Mouse (Mus musculus) liver, embryonic 14.5 days (tissue): Measurements from ENCODE around the gene Tmem104.

Source experiments
- CTCF ChIP-seq: IDR thresholded peaks from 2 replicates; pipeline ENCODE4 v1.5.1; 2016; ENCODE audit warnings: antibody characterized with exemption, low read depth, control low read depth
- EP300 ChIP-seq: IDR thresholded peaks from 2 replicates; pipeline ENCODE4 v1.6.1; 2016; ENCODE audit warnings: antibody characterized with exemption, low read depth

DNA sequence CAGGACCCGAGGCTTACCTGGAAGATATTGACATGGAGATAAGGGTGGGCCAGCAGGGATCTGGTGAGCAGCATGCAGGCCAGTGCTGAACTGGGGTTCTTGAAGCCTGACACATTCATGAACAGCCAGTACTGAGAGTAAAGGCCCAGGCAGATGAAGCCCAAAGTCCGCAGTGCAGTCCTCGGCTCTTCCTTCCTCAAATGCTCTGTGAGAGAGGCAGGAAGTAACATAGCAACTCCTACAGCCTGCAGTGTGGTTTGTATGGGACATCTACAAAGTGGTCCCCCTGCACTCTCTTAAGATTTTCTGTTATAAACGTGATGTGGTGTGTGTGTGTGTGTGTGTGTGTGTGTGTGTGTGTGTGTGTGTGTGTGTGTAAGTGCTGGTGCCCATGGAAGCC lies 98.0 kb downstream of the Tmem104 start:
- TF ChIP-seq CTCF (no peak), EP300 (no peak)
